Comparison of ENCODE assay signal across 27 mouse cellular contexts in the genomic region with DNA sequence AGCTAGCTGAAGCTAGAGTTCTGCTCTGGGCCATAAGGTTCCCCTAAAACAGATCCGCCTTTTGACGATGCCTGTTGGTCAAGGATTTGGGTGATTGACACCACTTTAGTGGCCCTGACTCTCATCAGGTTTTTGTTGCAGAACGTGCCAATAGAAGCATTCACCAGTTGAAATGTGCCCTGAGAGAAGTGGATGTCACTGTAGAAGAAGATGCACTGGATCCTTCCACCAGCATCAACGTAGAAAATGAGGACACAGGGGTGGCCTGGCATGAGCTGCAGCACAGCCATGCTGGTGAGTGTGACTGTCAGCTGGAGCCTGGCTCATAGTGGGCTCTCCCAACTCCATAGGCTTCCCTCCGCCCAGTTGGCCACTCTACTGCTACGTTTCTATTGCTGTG. TPM values are rescaled to one million over a fixed set of nuclear protein-coding genes. Genes with fewer than 3 reads are reported as not detected.
DNase-seq lines count a peak whose midpoint lies in the region; ATAC-seq and TF ChIP-seq lines count a peak whose summit lies in the region.
"Had no signal": no experiment of that assay in that cellular context is flagged by ENCODE, and none has a peak within 500 bp of the region (broad histone marks: within the 10 kb centered on the region; RNA-seq: fewer than 3 reads in every experiment).

No protein-coding gene starts in this region.

- no peak for TF ChIP-seq EP300 in CH12.LX (IDR thresholded peaks at IDR 0.05; ENCODE audit: low read length)

- no peak for ATAC-seq in heart, embryonic 15.5 days (replicated peaks; ENCODE audit: insufficient number of reproducible peaks, insufficient read depth, low FRiP score, low read depth)
- ATAC-seq: activated CD4-positive, CD25-positive, alpha-beta regulatory T cell, adult 4 months; CD4-positive, CD25-positive, alpha-beta regulatory T cell, adult 4 months; forebrain, embryonic 14.5 days; forebrain, postnatal 0 days; intestine, embryonic 15.5 days had no signal

- dilution Hi-C loops in CH12.LX (cut with MboI; ENCODE audit: extremely low pct_ligation_motif_present, extremely low pct_unique_long_range_greater_than_20kb, low sequenced_read_pairs), result no loop called here

- no peak overlapping the region for H3K9ac ChIP-seq in heart, embryonic 15.5 days
- H3K9ac ChIP-seq in CH12.LX (ENCODE audit: insufficient read depth, low read depth), result peak overlapping the region; percentile 25; the same call in 1 of the 2 replicates
- H3K9ac ChIP-seq: embryonic facial prominence, embryonic 12.5 days; embryonic facial prominence, embryonic 15.5 days; forebrain, postnatal 0 days; hindbrain, embryonic 13.5 days; intestine, embryonic 15.5 days had no signal

- no peak overlapping the region for H3K4me2 ChIP-seq in heart, embryonic 15.5 days
- peak overlapping the region; percentile 94; the same call in 1 of the 2 replicates for H3K4me2 ChIP-seq in CH12.LX (ENCODE audit: insufficient read depth, low read depth, poor library complexity, severe bottlenecking)
- H3K4me2 ChIP-seq: embryonic facial prominence, embryonic 12.5 days; embryonic facial prominence, embryonic 15.5 days; hindbrain, embryonic 13.5 days; intestine, embryonic 15.5 days had no signal

- peak overlapping the region; percentile 77; the same call in 1 of the 2 replicates for H3K27ac ChIP-seq in heart, embryonic 10.5 days
- peak overlapping the region; percentile 49; the same call in 1 of the 2 replicates for H3K27ac ChIP-seq in heart, embryonic 15.5 days
- peak overlapping the region; percentile 83 for H3K27ac ChIP-seq in CH12.LX (ENCODE audit: insufficient read depth, low read depth)
- H3K27ac ChIP-seq in bone marrow, adult 2 months (ENCODE audit: control insufficient read depth, insufficient read depth, low read depth, low read length, poor library complexity), result 0 out of 2 replicates have a peak overlapping the region, but pooled peaks have one; percentile 14
- H3K27ac ChIP-seq: embryonic facial prominence, embryonic 12.5 days; embryonic facial prominence, embryonic 15.5 days; hindbrain, embryonic 10.5 days; hindbrain, embryonic 13.5 days; intestine, embryonic 15.5 days had no signal

- no peak overlapping the region for H3K4me3 ChIP-seq in heart, embryonic 10.5 days
- no peak overlapping the region for H3K4me3 ChIP-seq in heart, embryonic 15.5 days
- H3K4me3 ChIP-seq in CH12.LX (replicated peaks in 1 of 3; ENCODE audit: low read depth in 2 of 3, low read length in 2 of 3, poor library complexity in 1 of 3), result peak overlapping the region in 1 of 3 experiments; percentile 9
- no peak overlapping the region for H3K4me3 ChIP-seq in bone marrow, adult 2 months (replicated peaks; ENCODE audit: control insufficient read depth, low read depth, low read length)
- H3K4me3 ChIP-seq: embryonic facial prominence, embryonic 12.5 days; embryonic facial prominence, embryonic 15.5 days; hindbrain, embryonic 10.5 days; hindbrain, embryonic 13.5 days; intestine, embryonic 15.5 days had no signal

- H3K27me3 ChIP-seq in heart, embryonic 10.5 days (ENCODE audit: insufficient read depth, poor library complexity, severe bottlenecking), result no peaks in the 10 kb centered on the region
- H3K27me3 ChIP-seq in heart, embryonic 15.5 days, result no peaks in the 10 kb centered on the region
- H3K27me3 ChIP-seq in CH12.LX (replicated peaks), result no peaks in the 10 kb centered on the region
- H3K27me3 ChIP-seq: embryonic facial prominence, embryonic 12.5 days; embryonic facial prominence, embryonic 15.5 days; hindbrain, embryonic 13.5 days; intestine, embryonic 15.5 days had no signal

- H3K36me3 ChIP-seq in heart, embryonic 10.5 days, result 0 out of 2 replicates have a peak, but pooled peaks cover 3% of the 10 kb centered on the region
- H3K36me3 ChIP-seq in heart, embryonic 15.5 days, result no peaks in the 10 kb centered on the region
- peaks cover 4 to 27% of the 10 kb centered on the region in 2 experiments for H3K36me3 ChIP-seq in CH12.LX (replicated peaks in 1 of 2; ENCODE audit: control insufficient read depth in 1 of 2, insufficient read depth in 1 of 2, low read length in 1 of 2)
- H3K36me3 ChIP-seq: embryonic facial prominence, embryonic 12.5 days; embryonic facial prominence, embryonic 15.5 days; hindbrain, embryonic 10.5 days had no signal

- H3K9me3 ChIP-seq in heart, embryonic 10.5 days, result no peaks in the 10 kb centered on the region
- no peaks in the 10 kb centered on the region for H3K9me3 ChIP-seq in heart, embryonic 15.5 days (replicated peaks)
- no peaks in the 10 kb centered on the region for H3K9me3 ChIP-seq in CH12.LX (replicated peaks; ENCODE audit: low read length)
- H3K9me3 ChIP-seq: embryonic facial prominence, embryonic 12.5 days; embryonic facial prominence, embryonic 15.5 days; hindbrain, embryonic 10.5 days; hindbrain, embryonic 13.5 days; intestine, embryonic 15.5 days had no signal

- 79% methylated on average over 6 of the region's 6 CpGs for WGBS in heart, embryonic 10.5 days
- 75% methylated on average over 6 of the region's 6 CpGs for WGBS in heart, embryonic 15.5 days
- WGBS in bone marrow, adult 2 months, result 81% methylated on average over 6 of the region's 6 CpGs

- TF ChIP-seq RAD21 in CH12.LX (IDR thresholded peaks at IDR 0.05; ENCODE audit: low read depth, low read length), result no peak

- H3K4me1 ChIP-seq in heart, embryonic 10.5 days, result peaks cover 61% of the 10 kb centered on the region
- peaks cover 34% of the 10 kb centered on the region for H3K4me1 ChIP-seq in heart, embryonic 15.5 days (replicated peaks)
- peaks cover 21 to 73% of the 10 kb centered on the region in 2 experiments for H3K4me1 ChIP-seq in CH12.LX (ENCODE audit: control insufficient read depth in 1 of 2, insufficient read depth in 2 of 2)
- H3K4me1 ChIP-seq in bone marrow, adult 2 months (ENCODE audit: control insufficient read depth, insufficient read depth, low read length), result peaks cover 6% of the 10 kb centered on the region
- H3K4me1 ChIP-seq: embryonic facial prominence, embryonic 12.5 days; embryonic facial prominence, embryonic 15.5 days; hindbrain, embryonic 10.5 days had no signal

- in situ Hi-C loops in CH12.LX (cut with MboI; ENCODE audit: low pct_ligation_motif_present, low pct_unique_long_range_greater_than_20kb, low sequenced_read_pairs), result no loop called here

- intact Hi-C loops in heart, postnatal 25 days (cut with DNase I), result no loop called here
- intact Hi-C loops in left cerebral cortex, postnatal 10 days (cut with DNase I), result no loop called here

- DNase-seq in heart, embryonic 10.5 days (ENCODE audit: low spot score), result no peak
- no peak for DNase-seq in heart, adult 8-10 months (ENCODE audit: low spot score)
- no peak for DNase-seq in heart, postnatal 25 days (ENCODE audit: low spot score)
- no peak for DNase-seq in CH12.LX (ENCODE audit: extremely low read depth)
- no peak for DNase-seq in kidney, adult 11 months
- DNase-seq in left cerebral cortex, postnatal 10 days (ENCODE audit: extremely low spot score in 1 of 2, low spot score in 2 of 2), result no peak
- DNase-seq: adrenal gland, adult 8-10 months; adrenal gland, postnatal 25 days; cerebellum, adult 11 months; cerebellum, adult 2 months; cerebellum, adult 9-11 months; cerebellum, postnatal 25 days; forebrain, postnatal 0 days; gastrocnemius, postnatal 14 days; heart, adult 18-20 months; heart, postnatal 36 days; kidney, adult 18-20 months had no signal

- no peak for TF ChIP-seq CTCF in CH12.LX (conservative IDR thresholded peaks at IDR 0.05 in 1 of 2, IDR thresholded peaks at IDR 0.05 in 1 of 2; ENCODE audit: low read depth in 2 of 2, low read length in 2 of 2)
- TF ChIP-seq CTCF in bone marrow, adult 2 months (IDR thresholded peaks at IDR 0.05; ENCODE audit: control insufficient read depth, insufficient read depth, low read length), result no peak

- 0 out of 2 replicates have a peak, but pooled peaks have one; percentile 17 for TF ChIP-seq POLR2A in CH12.LX (IDR thresholded peaks at IDR 0.05; ENCODE audit: low read depth, low read length)
- TF ChIP-seq POLR2A in bone marrow, adult 2 months (IDR thresholded peaks at IDR 0.05; ENCODE audit: borderline replicate concordance, control insufficient read depth, low read depth, low read length), result no peak

- H3K79me2 ChIP-seq in CH12.LX (replicated peaks; ENCODE audit: control insufficient read depth, extremely low read depth, insufficient read depth, poor library complexity, severe bottlenecking), result peaks cover 8% of the 10 kb centered on the region

TF ChIP-seq in CH12.LX, 34 proteins besides CTCF, POLR2A, EP300 and RAD21:
- TF ChIP-seq SMC3 (IDR thresholded peaks at IDR 0.05; ENCODE audit: low read depth, low read length) (no peak), PAX5 (IDR thresholded peaks at IDR 0.05; ENCODE audit: low read length) (no peak), ZNF384 (IDR thresholded peaks at IDR 0.05; ENCODE audit: low read depth, low read length) (no peak)
TF ChIP-seq in CH12.LX: peak in this region for 0.

RNA-seq across cellular contexts. Expression of gene Sdccag8, which starts 10.2 kb away (rescaled TPM):
- 10.0 and 10.4 TPM in 2 replicates for polyA plus RNA-seq in heart, embryonic 10.5 days (2016; fragmentation: Nextera tagmentation; extraction: Ambion mirVana)
- total RNA-seq in heart, adult 8-10 months (2022), result 1 to 10 TPM; 3.4 to 5.7 (median 4.1) TPM
- polyA plus RNA-seq in heart, embryonic 15.5 days (2015; fragmentation: Nextera tagmentation; extraction: Ambion mirVana), result 8.6 and 12.7 TPM in 2 replicates
- total RNA-seq in heart, postnatal 25 days (2021), result 1 to 10 TPM; 3.7 to 3.9 TPM
- total RNA-seq in CH12.LX (2012; rRNA removed), result 16.7 and 18.7 TPM in 2 replicates
- 10.9 and 15.0 TPM in 2 replicates for total RNA-seq in CH12.LX (2014; rRNA removed)
- 10.7 and 11.2 TPM in 2 replicates for polyA plus RNA-seq in CH12.LX (2012; ENCODE audit: insufficient read length, low read depth)
- polyA plus RNA-seq in bone marrow, adult 2 months (2011; ENCODE audit: insufficient read depth, insufficient read length, low replicate concordance, missing spikeins), result 3.8 and 9.2 TPM in 2 replicates
- total RNA-seq in left cerebral cortex, postnatal 10 days (2021), result 10 to 100 TPM; 11.2 to 12.7 TPM

RNA-seq across cellular contexts. Expression of gene Cep170, which starts 10.7 kb away (rescaled TPM):
- 24.6 and 25.1 TPM in 2 replicates for polyA plus RNA-seq in heart, embryonic 10.5 days (2016; fragmentation: Nextera tagmentation; extraction: Ambion mirVana)
- 10 to 100 TPM; 16.7 to 22.9 (median 20.5) TPM for total RNA-seq in heart, adult 8-10 months (2022)
- polyA plus RNA-seq in heart, embryonic 15.5 days (2015; fragmentation: Nextera tagmentation; extraction: Ambion mirVana), result 19.5 and 20.2 TPM in 2 replicates
- total RNA-seq in heart, postnatal 25 days (2021), result 10 to 100 TPM; 19.1 to 28.7 TPM
- 16.1 and 16.5 TPM in 2 replicates for total RNA-seq in CH12.LX (2012; rRNA removed)
- 15.3 and 16.6 TPM in 2 replicates for total RNA-seq in CH12.LX (2014; rRNA removed)
- polyA plus RNA-seq in CH12.LX (2012; ENCODE audit: insufficient read length, low read depth), result 12.4 and 14.8 TPM in 2 replicates
- 6.3 and 12.1 TPM in 2 replicates for polyA plus RNA-seq in bone marrow, adult 2 months (2011; ENCODE audit: insufficient read depth, insufficient read length, low replicate concordance, missing spikeins)
- total RNA-seq in left cerebral cortex, postnatal 10 days (2021), result 100 to 1,000 TPM; 166 to 175 TPM

Comparison
In these comparisons a context has a peak if more than half of its experiments do, and no peak if none do; other contexts are left out.
1. H3K27ac ChIP-seq: peak in every context shown above with its lines; median percentile 83 in CH12.LX; 77 in heart, embryonic 10.5 days; 49 in heart, embryonic 15.5 days; 14 in bone marrow, adult 2 months.
2. RNA of gene Cep170, which starts 10.7 kb away (total RNA-seq): 166 to 175 TPM in left cerebral cortex, postnatal 10 days; 19.1 to 28.7 TPM in heart, postnatal 25 days, 16.7 to 22.9 TPM in heart, adult 8-10 months and 15.3 to 16.6 TPM in CH12.LX; every median in the first group is over 4 times any median in the second.